20 mouse cellular contexts compared by ENCODE assay signal in the genomic region with DNA sequence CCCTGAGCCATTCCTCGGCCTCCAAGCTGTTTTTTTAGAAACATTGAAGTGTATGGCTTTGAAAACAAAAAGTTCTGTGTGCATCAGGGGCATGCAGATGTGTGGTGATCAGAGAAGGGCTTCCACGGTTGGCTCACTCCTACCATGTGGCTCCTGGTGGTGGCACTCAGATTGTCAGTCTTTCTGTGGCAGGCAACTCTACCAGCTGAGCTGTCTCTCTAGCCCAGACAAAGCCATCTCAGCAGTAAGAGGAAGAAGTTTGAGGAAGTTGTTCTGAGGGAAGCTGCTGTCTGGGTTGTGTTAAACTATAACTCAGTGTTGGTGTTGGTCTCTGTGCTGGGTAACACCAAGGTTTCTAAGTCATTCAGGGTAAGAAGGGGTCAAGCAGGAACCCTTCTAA.
DNase-seq lines count a peak whose midpoint lies in the region; ATAC-seq and TF ChIP-seq lines count a peak whose summit lies in the region.
"Had no signal": no experiment of that assay in that cellular context is flagged by ENCODE, and none has a peak within 500 bp of the region (broad histone marks: within the 10 kb centered on the region; RNA-seq: fewer than 3 reads in every experiment).

No protein-coding gene starts in this region.

- peak; percentile 84 for ATAC-seq in megakaryocyte, adult 5-6 weeks (ENCODE audit: poor library complexity, severe bottlenecking)
- ATAC-seq: activated CD4-positive, CD25-positive, alpha-beta regulatory T cell, adult 4 months; CD4-positive, CD25-positive, alpha-beta regulatory T cell, adult 4 months; intestine, embryonic 16.5 days had no signal

- H3K36me3 ChIP-seq in midbrain, embryonic 10.5 days = no peaks in the 10 kb centered on the region
- H3K36me3 ChIP-seq: embryonic facial prominence, embryonic 12.5 days; heart, embryonic 13.5 days; hindbrain, embryonic 12.5 days had no signal

- 80% methylated on average over 2 of the region's 2 CpGs for WGBS in midbrain, embryonic 10.5 days

- no peaks in the 10 kb centered on the region for H3K9me3 ChIP-seq in midbrain, embryonic 10.5 days (replicated peaks)
- H3K9me3 ChIP-seq: embryonic facial prominence, embryonic 12.5 days; hindbrain, embryonic 12.5 days had no signal

- TF ChIP-seq CTCF in layer of hippocampus, adult 2 months (conservative IDR thresholded peaks at IDR 0.05) = no peak; the same call in 1 of the 2 replicates

- no peak overlapping the region for H3K4me3 ChIP-seq in layer of hippocampus, adult 2 months
- no peak overlapping the region for H3K4me3 ChIP-seq in midbrain, embryonic 10.5 days
- H3K4me3 ChIP-seq: embryonic facial prominence, embryonic 12.5 days; heart, embryonic 13.5 days; hindbrain, embryonic 12.5 days; megakaryocyte, embryonic 14.5 days had no signal

- H3K27me3 ChIP-seq in midbrain, embryonic 10.5 days (ENCODE audit: low read depth, poor library complexity, severe bottlenecking) = no peaks in the 10 kb centered on the region
- H3K27me3 ChIP-seq: embryonic facial prominence, embryonic 12.5 days; heart, embryonic 13.5 days; hindbrain, embryonic 12.5 days had no signal

- no peaks in the 10 kb centered on the region for H3K4me1 ChIP-seq in midbrain, embryonic 10.5 days
- H3K4me1 ChIP-seq: embryonic facial prominence, embryonic 12.5 days; hindbrain, embryonic 12.5 days had no signal

- H3K27ac ChIP-seq in layer of hippocampus, adult 2 months = no peak overlapping the region; the same call in 1 of the 2 replicates
- H3K27ac ChIP-seq in midbrain, embryonic 10.5 days (replicated peaks) = no peak overlapping the region
- H3K27ac ChIP-seq: embryonic facial prominence, embryonic 12.5 days; heart, embryonic 13.5 days; hindbrain, embryonic 12.5 days; kidney, postnatal 0 days; liver, embryonic 14.5 days had no signal

- DNase-seq in layer of hippocampus, adult 9-11 months = peak; percentile 46
- DNase-seq in layer of hippocampus, adult 2 months (ENCODE audit: low spot score in 2 of 2) = no peak
- peak; percentile 9 to 16 for DNase-seq in spleen, adult 18-20 months
- no peak for DNase-seq in spleen, adult 12 weeks (ENCODE audit: low spot score)
- no peak for DNase-seq in adrenal gland, postnatal 36 days
- no peak for DNase-seq in midbrain, embryonic 10.5 days (ENCODE audit: low spot score)
- DNase-seq in left cerebral cortex, adult 11 months (ENCODE audit: low spot score) = no peak
- DNase-seq: cerebellum, adult 11 months; cerebellum, postnatal 25 days; gastrocnemius, postnatal 36 days had no signal

Comparison
In these comparisons a context has a peak if more than half of its experiments do, and no peak if none do; other contexts are left out.
1. DNase-seq: peak in layer of hippocampus, adult 9-11 months (single experiment) and spleen, adult 18-20 months (2 of 2); none in layer of hippocampus, adult 2 months (0 of 2), spleen, adult 12 weeks (single experiment), adrenal gland, postnatal 36 days (0 of 2), midbrain, embryonic 10.5 days (single experiment) and left cerebral cortex, adult 11 months (single experiment).